In genomic region chr12:102361189-102362161, GRCm38 (mm10) we compare ENCODE assay signal across 19 mouse cellular contexts.
A peak's percentile ranks its signal among the peaks of the same experiment; 100 is the strongest.
DNase-seq lines count a peak whose midpoint lies in the region; ATAC-seq and TF ChIP-seq lines count a peak whose summit lies in the region.
"Had no signal": no experiment of that assay in that cellular context is flagged by ENCODE, and none has a peak within 500 bp of the region (broad histone marks: within the 10 kb centered on the region; RNA-seq: fewer than 3 reads in every experiment).

No protein-coding gene starts in this region.

- H3K4me2 ChIP-seq in lung, postnatal 0 days (replicated peaks; ENCODE audit: low read depth, low read length) = no peak overlapping the region
- H3K4me2 ChIP-seq: embryonic facial prominence, embryonic 15.5 days; forebrain, embryonic 12.5 days; hindbrain, embryonic 12.5 days; limb, embryonic 15.5 days; midbrain, embryonic 15.5 days had no signal

- H3K27me3 ChIP-seq in lung, postnatal 0 days (replicated peaks; ENCODE audit: insufficient read depth, low read length) = no peaks in the 10 kb centered on the region
- H3K27me3 ChIP-seq: embryonic facial prominence, embryonic 15.5 days; forebrain, embryonic 12.5 days; hindbrain, embryonic 12.5 days; limb, embryonic 15.5 days; midbrain, embryonic 15.5 days had no signal

- no peak for DNase-seq in cerebellum, postnatal 4 days (ENCODE audit: low spot score in 2 of 2)
- peak; percentile 73 for DNase-seq in lung, postnatal 0 days (ENCODE audit: low spot score)
- no peak for DNase-seq in lung, adult 2 months
- peak; percentile 31 for DNase-seq in cerebellum, adult 9-10 months
- peak; percentile 27 for DNase-seq in testis, postnatal 14 days (ENCODE audit: low spot score)
- no peak for DNase-seq in adrenal gland, postnatal 14 days
- no peak for DNase-seq in c-Kit-positive CD71-positive TER-119-positive erythroid progenitor cells, embryonic 14.5 days (ENCODE audit: low spot score)
- DNase-seq: gastrocnemius, postnatal 14 days; layer of hippocampus, postnatal 36 days; liver, postnatal 0 days had no signal

- 0 out of 2 replicates have a peak overlapping the region, but pooled peaks have one; percentile 1 for H3K27ac ChIP-seq in lung, postnatal 0 days (ENCODE audit: low read length)
- H3K27ac ChIP-seq: embryonic facial prominence, embryonic 15.5 days; forebrain, embryonic 12.5 days; hindbrain, embryonic 12.5 days; limb, embryonic 15.5 days; midbrain, embryonic 15.5 days had no signal

- H3K36me3 ChIP-seq in lung, postnatal 0 days (ENCODE audit: insufficient read depth, low read length) = peaks cover 28% of the 10 kb centered on the region; the same call in 1 of the 2 replicates
- H3K36me3 ChIP-seq: forebrain, embryonic 12.5 days; G1E; hindbrain, embryonic 12.5 days; midbrain, embryonic 15.5 days had no signal

- no peaks in the 10 kb centered on the region for H3K4me1 ChIP-seq in lung, postnatal 0 days (ENCODE audit: insufficient read depth, low read depth, low read length)
- H3K4me1 ChIP-seq in lung, adult 2 months (ENCODE audit: control insufficient read depth, insufficient read depth, low read length) = peaks cover 9% of the 10 kb centered on the region
- H3K4me1 ChIP-seq: embryonic facial prominence, embryonic 15.5 days; forebrain, embryonic 12.5 days; hindbrain, embryonic 12.5 days; midbrain, embryonic 15.5 days had no signal

- 78% methylated on average over 10 of the region's 10 CpGs for WGBS in lung, postnatal 0 days
- WGBS in lung, adult 2 months = 69% methylated on average over 10 of the region's 10 CpGs

- TF ChIP-seq POLR2A in lung, adult 2 months (IDR thresholded peaks at IDR 0.05; ENCODE audit: borderline replicate concordance, extremely low read depth, low read depth, low read length) = no peak

- peak; percentile 26; the same call in 1 of the 2 replicates for ATAC-seq in cerebellum, adult (ENCODE audit: insufficient number of reproducible peaks, low FRiP score, low TSS enrichment)
- ATAC-seq in lung, postnatal 0 days = peak; percentile 83
- ATAC-seq: CD4-positive, CD25-positive, alpha-beta regulatory T cell, adult 4 months; inflammation-experienced regulatory T-cells, adult 6 months; liver, postnatal 0 days; midbrain, embryonic 15.5 days had no signal

- no peaks in the 10 kb centered on the region for H3K9me3 ChIP-seq in lung, postnatal 0 days (ENCODE audit: low read length)
- H3K9me3 ChIP-seq: embryonic facial prominence, embryonic 15.5 days; forebrain, embryonic 12.5 days; G1E; limb, embryonic 15.5 days; midbrain, embryonic 15.5 days had no signal

- TF ChIP-seq CTCF in lung, postnatal 0 days (IDR thresholded peaks at IDR 0.05) = no peak
- no peak for TF ChIP-seq CTCF in lung, adult 2 months (IDR thresholded peaks at IDR 0.05; ENCODE audit: insufficient read depth, low read length)

- peak; percentile 77 for TF ChIP-seq EP300 in lung, postnatal 0 days (IDR thresholded peaks at IDR 0.05)

- H3K4me3 ChIP-seq in lung, postnatal 0 days (ENCODE audit: low read depth, low read length) = no peak overlapping the region
- H3K4me3 ChIP-seq in lung, adult 2 months (replicated peaks; ENCODE audit: extremely low read depth, low read depth, low read length) = no peak overlapping the region
- H3K4me3 ChIP-seq: embryonic facial prominence, embryonic 15.5 days; forebrain, embryonic 12.5 days; hindbrain, embryonic 12.5 days; limb, embryonic 15.5 days; midbrain, embryonic 15.5 days had no signal

- H3K9ac ChIP-seq in lung, postnatal 0 days (replicated peaks; ENCODE audit: low read depth) = no peak overlapping the region
- H3K9ac ChIP-seq: embryonic facial prominence, embryonic 15.5 days; forebrain, embryonic 12.5 days; hindbrain, embryonic 12.5 days; limb, embryonic 15.5 days; liver, postnatal 0 days; midbrain, embryonic 15.5 days had no signal

Comparison
In these comparisons a context has a peak if more than half of its experiments do, and no peak if none do; other contexts are left out.
1. DNase-seq: peak in lung, postnatal 0 days (single experiment), cerebellum, adult 9-10 months (single experiment) and testis, postnatal 14 days (single experiment); none in cerebellum, postnatal 4 days (0 of 2), lung, adult 2 months (single experiment), adrenal gland, postnatal 14 days (single experiment) and c-Kit-positive CD71-positive TER-119-positive erythroid progenitor cells, embryonic 14.5 days (single experiment).